Mouse (Mus musculus) MEL-GATA-1-ER (cell line): ENCODE results near the gene Spdye4c.
A peak's percentile ranks its signal among the peaks of the same experiment; 100 is the strongest.

Experiments used
- DNase-seq: peaks from one replicate; pipeline ENCODE4 v3.0.0-alpha.2; 2012; ENCODE audit warnings: low read depth; ENCODE audit errors: extremely low read depth

The Spdye4c gene

GRCm38 (mm10) chr2:128590909-128591308 is at the start of gene Spdye4c:
Gene Spdye4c, plus strand, starts transcription at chr2:128591209.
- DNase-seq: no peak

- DNase-seq: no peak
Measured at GRCm38 (mm10) chr2:128543495-128543894, 47.5 kb upstream of the Spdye4c start.

- peak; percentile 28 for DNase-seq
Measured at GRCm38 (mm10) chr2:128544421-128545137, 46.4 kb upstream of the Spdye4c start.

GRCm38 (mm10) chr2:128545447-128545846 is 45.6 kb upstream of the Spdye4c start:
- DNase-seq: no peak

- DNase-seq: no peak
Measured at GRCm38 (mm10) chr2:128547079-128547478, 43.9 kb upstream of the Spdye4c start.

- no peak for DNase-seq
Measured at GRCm38 (mm10) chr2:128548262-128548661, 42.7 kb upstream of the Spdye4c start.

- no peak for DNase-seq
Measured at GRCm38 (mm10) chr2:128549561-128549960, 41.4 kb upstream of the Spdye4c start.

GRCm38 (mm10) chr2:128549963-128550362 is 41.0 kb upstream of the Spdye4c start:
- DNase-seq: no peak

GRCm38 (mm10) chr2:128552080-128552791 is 38.8 kb upstream of the Spdye4c start:
- DNase-seq: no peak

- DNase-seq: no peak
Measured at GRCm38 (mm10) chr2:128552798-128553720, 38.0 kb upstream of the Spdye4c start.

GRCm38 (mm10) chr2:128555082-128555481 is 35.9 kb upstream of the Spdye4c start:
- DNase-seq: no peak

- DNase-seq: no peak
Measured at GRCm38 (mm10) chr2:128564195-128564594, 26.8 kb upstream of the Spdye4c start.

- no peak for DNase-seq
Measured at GRCm38 (mm10) chr2:128565904-128566303, 25.1 kb upstream of the Spdye4c start.

GRCm38 (mm10) chr2:128566304-128567147 is 24.5 kb upstream of the Spdye4c start:
- no peak for DNase-seq

GRCm38 (mm10) chr2:128568018-128568417 is 23.0 kb upstream of the Spdye4c start:
- DNase-seq: no peak

- no peak for DNase-seq
Measured at GRCm38 (mm10) chr2:128568490-128568889, 22.5 kb upstream of the Spdye4c start.

- DNase-seq: no peak
Measured at GRCm38 (mm10) chr2:128571001-128571400, 20.0 kb upstream of the Spdye4c start.

GRCm38 (mm10) chr2:128572726-128573624 is 18.0 kb upstream of the Spdye4c start:
- DNase-seq: peak; percentile 34

GRCm38 (mm10) chr2:128582881-128583280 is 8.1 kb upstream of the Spdye4c start:
- DNase-seq: no peak

- no peak for DNase-seq
Measured at GRCm38 (mm10) chr2:128592301-128592700, 1.3 kb downstream of the Spdye4c start.
